Mouse (Mus musculus) G1E-ER4 (cell line): Measurements from ENCODE around the gene Zfand2a. TPM values are rescaled to one million over a fixed set of nuclear protein-coding genes. Genes with fewer than 3 reads are reported as not detected.

Source experiments
- GATA1 ChIP-seq: IDR thresholded peaks from one replicate; pipeline ENCODE4 v1.8.0; 2012; ENCODE audit warnings: low read length, inconsistent platforms
- polyA plus RNA-seq: library from polyadenylated mRNA; stranded (reverse); fragments of >175 nt; gene quantifications from 2 replicates; pipeline ENCODE4 v1.2.3, GENCODE M21; 2012

The Zfand2a gene
- polyA plus RNA-seq, result 2.8 and 3.1 TPM in 2 replicates

DNA sequence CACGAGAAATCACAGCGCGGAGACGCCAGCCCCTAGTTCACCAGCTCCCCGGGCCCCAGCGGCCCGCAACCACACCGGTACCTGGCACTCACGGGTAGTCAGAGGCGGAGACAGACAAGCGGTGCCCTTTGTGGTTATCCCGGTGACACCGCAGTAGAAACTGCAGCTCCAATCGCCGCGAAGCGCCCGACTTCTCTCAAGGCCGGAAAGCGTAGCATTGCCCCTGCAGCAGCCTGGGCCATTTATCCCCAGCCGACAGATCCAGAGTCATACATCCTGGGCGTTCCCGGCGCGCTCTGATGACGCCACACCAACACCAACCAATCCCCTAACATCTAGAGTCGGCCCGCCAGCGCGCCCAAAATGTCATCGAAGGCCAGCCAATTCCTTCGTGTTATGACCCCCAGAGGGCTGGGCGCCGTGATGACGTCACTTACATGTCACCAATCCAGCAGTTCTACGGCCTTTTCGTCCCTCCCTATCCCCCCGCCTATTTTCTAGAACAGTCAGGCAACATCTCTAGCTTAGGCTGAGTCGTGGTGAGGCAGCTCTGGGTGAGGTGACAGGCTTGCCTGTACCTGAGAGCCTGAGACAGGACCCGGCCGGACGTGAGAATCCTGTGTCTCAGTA is at the start of gene Zfand2a:
TSS of gene Zfand2a (minus strand) at position 365 of the 630 bp plus-strand sequence.
- TF ChIP-seq GATA1, result no peak

DNA sequence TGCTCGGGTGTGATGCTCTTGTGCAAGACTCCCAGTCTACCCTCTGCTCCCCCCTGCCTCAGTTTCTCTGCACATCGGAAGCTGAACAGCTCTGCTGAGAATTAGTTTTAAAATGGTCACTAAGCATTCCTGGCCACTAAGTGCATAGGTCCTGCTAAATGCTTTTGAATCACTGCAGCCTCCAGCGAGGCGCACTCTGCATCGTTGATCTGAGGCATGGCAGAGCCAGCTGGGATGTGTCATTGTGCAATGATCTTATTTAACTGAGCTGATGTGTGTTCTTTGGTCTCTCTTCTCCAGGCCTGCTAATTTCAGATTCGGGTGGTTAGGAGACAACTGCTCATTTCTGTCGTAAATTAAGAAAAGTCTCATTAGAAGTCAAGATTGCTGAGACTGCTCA is 44.5 kb upstream of the Zfand2a start:
- TF ChIP-seq GATA1, result no peak

DNA sequence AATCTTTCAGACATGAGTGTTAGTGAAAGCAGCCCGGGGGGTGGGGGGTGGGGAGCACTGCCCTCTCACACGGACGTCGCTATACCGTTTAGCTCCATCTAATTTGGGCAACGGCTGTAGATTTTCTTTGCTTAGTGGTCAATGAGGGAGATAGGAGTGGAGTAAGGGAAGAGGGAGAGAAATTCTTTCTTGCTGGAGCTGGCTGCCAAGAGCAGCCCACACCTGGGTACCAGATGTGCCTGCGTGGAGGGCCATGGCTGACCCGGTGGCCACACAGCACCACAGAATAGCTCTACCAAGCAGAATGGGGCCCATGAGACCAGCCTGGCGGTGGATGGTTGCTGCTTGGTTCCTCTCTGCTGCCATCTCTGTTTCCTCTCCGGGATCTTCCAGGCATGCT is 37.6 kb upstream of the Zfand2a start:
- no peak for TF ChIP-seq GATA1

DNA sequence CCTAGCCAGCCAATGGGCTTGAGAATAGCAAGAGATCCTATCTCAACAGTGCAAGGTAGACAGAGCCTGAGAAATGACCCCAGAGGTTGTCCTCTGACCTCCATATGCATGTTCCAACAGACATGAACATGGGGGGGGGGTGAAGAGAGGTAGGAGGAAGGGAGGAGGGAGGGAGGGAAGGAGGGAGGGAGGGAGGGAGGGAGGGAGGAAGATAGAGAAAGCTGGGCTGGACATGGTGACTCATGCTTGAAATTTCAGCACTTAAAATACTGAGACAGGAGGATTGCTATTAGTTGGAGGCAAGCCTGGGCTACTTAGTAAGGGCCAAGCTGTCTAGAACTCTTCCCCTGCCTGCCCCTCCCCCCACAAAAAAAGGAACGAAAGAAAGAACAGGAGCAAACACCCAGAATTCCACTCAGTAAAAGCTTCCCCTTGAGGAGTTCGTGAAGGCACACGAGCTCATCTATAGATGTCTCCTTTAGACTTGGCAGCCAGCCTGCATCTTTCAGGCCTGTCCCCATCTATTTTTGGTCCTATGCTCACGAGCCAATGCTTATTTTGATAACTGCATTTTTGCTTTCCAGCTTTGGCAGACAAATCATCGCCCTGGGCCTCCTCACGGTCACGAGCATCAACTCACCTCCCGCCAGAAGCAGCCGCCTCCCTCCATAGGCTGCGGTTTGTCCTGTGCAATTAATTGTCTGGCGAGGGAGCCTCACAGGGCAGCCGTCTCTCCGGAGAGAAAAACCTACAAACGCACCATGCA is 35.9 kb upstream of the Zfand2a start:
- TF ChIP-seq GATA1, result no peak

DNA sequence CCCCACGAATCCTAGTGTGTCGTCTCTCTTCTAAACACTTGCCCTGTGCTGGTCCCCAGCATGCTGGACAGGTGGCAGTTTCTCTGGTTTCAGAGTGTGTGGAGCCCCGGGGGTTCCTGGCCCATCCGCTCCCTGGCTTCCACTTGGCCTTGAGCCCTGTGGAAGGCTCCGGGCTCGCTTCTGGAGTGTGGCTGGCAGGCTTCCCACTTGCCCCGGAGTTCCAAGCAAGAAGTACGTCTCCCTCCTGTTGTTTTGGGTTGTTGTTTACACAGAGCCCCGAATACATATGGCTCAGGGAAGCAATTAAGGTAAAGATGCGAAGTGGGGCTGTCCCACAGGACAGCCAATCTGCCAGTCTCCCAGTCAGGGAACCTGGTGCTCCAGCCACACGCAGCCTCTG is 31.9 kb upstream of the Zfand2a start:
- TF ChIP-seq GATA1, result no peak

DNA sequence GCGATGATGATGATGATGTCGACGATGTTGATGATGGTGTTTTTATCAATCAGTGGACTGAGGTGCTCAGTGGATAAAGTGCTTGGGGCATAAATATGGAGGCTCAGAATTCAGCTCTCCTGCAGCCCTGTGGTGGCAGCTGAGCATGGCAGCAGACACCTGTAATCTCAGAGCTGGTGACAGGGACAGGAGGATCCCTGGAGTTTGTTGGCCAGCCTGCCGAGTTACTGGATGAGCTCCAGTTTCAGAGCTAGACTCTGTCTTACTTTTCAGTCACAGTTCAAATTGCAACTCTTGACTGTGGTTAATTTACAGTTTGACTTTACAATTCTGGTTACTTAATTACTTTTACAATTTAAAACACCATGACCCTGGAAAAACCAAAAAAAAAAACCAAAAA is 27.9 kb upstream of the Zfand2a start:
- TF ChIP-seq GATA1, result no peak

DNA sequence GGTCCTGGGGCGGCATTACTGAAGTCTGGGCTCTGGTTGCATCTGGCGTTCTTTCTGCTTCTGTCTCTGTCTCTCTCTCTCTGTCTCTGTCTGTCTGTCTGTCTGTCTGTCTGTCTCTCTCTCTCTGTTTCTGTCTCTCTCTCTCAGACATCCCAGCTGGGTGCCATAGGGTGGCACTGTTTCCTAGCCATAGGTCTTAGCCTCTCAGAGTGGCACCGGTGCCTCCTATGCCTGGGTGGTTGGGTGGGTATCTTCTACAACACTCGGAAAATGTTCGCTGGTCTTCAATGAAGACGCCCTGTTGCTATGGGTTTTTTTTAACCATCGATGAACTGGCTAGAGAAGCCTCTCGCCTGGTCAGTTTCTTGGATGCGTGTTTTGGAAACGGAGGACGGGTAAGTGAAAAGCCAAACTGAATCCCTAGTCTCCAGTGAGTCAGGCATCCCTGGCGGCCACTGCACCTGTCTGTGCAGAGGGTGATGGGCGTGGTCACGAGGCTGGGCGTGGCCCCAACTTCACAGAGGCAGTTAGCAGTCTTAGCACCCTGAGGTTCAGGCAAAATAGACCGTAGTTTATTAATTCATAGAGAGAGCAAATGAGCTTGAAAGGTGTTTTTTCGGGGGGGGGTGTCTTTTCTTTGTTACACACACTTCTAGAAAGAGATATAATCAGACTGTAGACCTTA is 26.5 kb upstream of the Zfand2a start:
- TF ChIP-seq GATA1, result no peak

DNA sequence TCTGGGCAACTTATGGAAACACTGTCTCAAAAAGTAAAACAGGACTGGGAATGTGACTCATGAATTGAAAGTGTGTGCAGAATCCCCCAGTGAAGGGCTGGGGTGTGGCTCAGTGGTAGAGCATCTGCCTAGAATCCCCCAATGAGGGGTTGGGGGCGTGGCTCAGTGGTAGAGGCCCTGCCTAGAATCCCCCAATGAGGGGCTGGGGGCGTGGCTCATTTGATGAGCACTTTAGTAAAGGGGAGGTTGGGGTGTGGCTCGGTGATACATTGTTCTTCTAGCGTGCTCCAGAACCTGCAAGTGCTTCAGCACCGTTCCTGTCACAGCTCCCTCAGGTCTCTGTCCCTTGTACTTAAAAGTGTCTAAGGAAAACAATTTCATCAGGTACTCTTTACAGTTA is 21.9 kb upstream of the Zfand2a start:
- TF ChIP-seq GATA1, result no peak

DNA sequence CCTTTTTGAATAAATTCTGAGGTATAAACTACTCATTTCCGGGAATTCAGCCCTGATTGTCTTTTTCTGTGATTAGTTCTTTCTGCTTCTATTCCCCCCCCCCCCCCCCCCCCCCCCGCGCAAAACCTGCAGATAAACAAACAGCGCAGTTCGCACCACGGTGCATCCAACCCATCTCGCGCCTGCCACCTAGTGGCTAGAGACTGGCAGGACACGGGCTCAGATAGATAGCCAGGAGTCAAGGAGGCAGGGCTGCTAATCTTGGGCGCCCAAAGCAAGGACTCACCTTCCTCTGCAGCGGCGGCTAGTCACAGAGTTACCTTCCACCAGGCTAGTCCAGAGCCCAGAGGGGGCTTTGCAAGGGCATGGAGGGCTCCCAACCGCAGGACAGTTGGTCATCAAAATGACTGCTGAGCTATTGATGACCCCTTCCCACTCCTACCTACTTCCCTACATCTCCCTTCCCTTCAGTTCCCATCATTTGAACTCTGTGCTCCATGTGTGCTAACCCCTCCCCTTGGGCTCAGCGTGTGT is 20.8 kb upstream of the Zfand2a start:
- no peak for TF ChIP-seq GATA1

DNA sequence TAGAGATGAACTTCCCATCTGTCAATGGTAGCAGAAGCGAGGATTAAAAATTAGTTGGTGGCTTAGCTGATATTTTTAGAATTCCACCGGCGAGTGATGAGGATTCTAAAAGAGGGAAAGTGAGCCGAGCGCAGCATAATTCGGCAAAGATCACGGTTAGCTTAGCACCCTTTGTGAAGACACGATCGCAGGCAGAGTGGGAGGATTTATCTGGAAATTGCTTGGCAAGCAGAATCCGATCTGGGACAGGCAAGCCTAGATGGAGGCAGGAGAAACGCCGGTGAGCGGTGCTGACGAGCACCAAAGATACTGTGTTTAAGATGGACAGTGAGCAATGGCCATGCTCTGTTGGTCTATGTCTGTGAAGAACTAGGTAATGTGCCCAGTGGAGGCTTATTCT is 17.9 kb upstream of the Zfand2a start:
- TF ChIP-seq GATA1, result no peak

DNA sequence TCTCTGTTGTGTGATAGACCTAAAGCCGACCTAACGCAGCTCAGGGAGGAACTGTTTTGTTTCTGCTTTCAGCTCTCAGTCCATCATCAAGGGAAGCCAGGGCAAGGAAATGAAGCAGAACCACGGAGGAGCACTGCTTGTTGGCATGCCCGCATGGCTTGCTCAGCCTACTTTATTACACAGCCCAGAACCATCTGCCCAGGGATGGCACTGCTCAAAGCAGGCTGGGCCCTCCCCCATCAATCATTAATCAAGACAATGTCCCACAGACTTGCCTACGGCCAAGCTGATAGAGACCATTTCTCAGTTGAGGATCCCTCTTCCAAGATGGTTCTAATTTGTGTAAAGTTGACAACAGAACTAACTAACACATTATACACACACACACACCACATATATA is 14.4 kb upstream of the Zfand2a start:
- no peak for TF ChIP-seq GATA1

DNA sequence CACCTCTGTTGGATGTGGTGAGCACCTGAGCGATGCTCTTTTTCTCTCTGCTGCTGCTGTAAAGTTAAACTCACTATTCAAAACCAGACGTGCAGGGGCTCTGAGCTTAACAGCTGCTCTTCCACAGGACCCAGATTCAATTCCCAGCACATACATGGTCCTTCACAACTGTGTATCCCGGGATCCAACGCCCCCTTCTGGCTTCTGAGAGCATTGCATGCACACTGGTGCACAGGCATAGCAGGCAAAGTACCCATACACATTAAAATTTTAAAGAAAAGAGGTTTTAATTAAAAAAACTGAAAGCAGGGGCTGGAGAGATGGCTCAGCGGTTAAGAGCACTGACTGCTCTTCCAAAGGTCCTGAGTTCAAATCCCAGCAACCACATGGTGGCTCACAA is 12.6 kb upstream of the Zfand2a start:
- no peak for TF ChIP-seq GATA1

DNA sequence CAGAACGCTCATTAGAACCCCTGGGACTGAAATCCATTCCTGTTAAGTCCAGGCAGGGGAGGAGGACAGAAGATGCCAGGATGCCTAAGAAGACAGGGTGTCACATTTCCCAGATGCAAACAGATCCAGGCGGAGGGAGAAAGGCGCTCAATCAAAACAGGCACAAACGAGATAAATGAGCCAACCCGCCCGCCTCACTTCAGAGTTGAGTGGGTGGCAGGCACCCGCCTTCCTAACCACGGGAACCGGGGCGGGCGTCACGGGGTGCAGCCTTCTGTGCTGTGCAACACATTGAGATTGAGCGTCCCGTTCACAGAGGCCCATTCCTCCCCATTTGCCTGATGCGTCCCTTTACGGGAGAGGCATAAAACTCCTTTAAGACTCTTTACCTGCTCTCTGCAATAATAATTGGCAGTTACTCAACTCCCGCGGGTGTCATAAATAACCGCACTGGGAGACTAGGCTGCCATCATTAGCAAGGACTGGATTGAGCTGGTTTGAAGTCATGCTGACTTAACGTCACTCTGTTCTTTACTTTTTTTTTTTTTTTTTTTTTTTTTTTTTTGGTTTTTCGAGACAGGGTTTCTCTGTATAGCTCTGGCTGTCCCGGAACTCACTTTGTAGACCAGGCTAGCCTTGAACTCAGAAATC is 10.8 kb upstream of the Zfand2a start:
- no peak for TF ChIP-seq GATA1

DNA sequence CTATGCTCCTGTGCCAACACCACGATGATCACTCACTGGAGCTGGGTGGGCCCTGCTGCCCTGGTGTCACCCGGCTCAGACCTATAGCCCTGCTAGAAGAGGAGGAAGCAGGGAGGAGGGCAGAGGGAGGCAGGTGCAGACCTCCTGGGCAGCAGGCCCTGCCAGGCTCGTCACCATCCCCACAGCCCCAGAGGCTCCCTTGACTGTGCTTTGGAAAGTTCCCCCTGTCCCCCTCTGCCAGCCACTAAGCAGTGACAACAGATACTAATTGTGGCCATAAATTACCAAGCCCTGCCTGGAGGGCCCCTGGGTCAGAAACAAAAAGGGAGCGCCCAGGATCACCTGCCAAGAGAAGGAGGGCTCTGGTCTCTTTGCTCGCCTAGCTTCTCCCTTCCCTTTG is 9.3 kb upstream of the Zfand2a start:
- TF ChIP-seq GATA1, result no peak

DNA sequence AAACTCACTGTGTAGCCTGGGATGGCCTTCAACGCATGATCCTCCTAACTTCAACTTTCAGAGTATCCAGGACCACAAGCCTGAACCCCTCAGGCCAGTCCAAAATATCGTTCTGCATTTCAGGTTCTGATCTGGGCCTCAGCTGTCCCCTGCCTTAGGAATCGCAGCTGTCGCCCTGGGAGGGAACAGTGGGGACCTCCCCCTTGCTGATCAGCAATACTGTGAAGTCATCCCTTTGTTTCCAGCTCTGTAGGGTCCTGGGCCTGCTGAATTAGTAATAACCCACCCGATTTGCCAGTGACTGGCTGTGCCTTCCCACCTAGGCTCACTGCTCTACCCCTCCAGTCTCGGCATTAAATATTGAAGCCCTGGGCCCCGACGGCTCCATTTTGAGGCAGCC is 7.0 kb upstream of the Zfand2a start:
- TF ChIP-seq GATA1, result no peak

DNA sequence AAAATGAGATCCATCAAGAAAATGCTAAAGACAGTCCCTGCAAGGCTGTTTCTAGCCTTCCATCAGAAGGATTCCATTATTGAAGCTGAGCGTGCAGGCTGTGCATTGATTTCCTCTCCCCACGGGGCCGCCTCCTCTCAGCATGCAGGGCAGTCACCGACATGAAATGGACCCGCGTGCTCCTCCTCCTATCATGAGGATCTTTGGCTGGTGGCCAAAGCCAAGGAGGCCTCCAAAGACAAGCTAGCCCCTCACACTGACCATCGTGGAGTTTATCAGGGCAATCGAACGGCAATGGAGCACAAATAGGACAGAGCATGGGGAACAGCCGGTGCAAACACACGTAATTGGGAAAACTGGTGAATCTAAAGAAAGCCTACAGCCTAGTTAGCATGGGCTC is 5.8 kb upstream of the Zfand2a start:
- TF ChIP-seq GATA1, result no peak
